Mouse (Mus musculus) G1E (cell line): ENCODE results near the gene Olfr1163.

Experiments
- CTCF ChIP-seq: IDR thresholded peaks from 2 replicates; pipeline ENCODE4 v1.5.1; 2012; ENCODE audit warnings: low read depth, low read length, inconsistent platforms, mixed read lengths
- GATA1 ChIP-seq: IDR thresholded peaks from 2 replicates; pipeline ENCODE4 v1.6.1; 2012; ENCODE audit warnings: borderline replicate concordance, low read length, inconsistent platforms, mixed read lengths

GRCm38 (mm10) chr2:88093866-88094265 lies 22.2 kb upstream of the Olfr1163 start, which contains the start of gene Olfr1164:
- TF ChIP-seq CTCF (no peak), GATA1 (no peak)
